Mouse (Mus musculus): ENCODE data around the gene C2cd5.

DNA sequence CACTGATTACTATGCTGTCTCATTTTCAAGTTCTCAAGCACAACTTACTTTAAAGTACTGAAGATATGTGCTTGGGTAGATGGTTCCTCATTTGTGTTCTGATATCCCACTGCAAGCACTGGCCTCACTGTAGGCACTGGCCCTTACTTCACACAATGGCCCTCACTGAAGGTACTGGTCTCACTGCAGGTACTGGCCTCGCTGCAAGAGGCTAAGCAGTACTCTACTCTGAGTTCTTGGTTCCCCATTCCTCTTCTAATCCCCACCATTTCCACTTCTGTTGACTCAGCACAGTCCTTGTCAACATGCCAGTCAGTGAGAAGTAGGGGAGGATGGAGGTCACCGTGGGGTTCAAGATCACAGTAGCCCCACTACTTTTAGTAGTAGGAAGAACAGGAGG is 39.5 kb upstream of the C2cd5 start:
- TF ChIP-seq CTCF (IDR thresholded peaks at IDR 0.05; ENCODE audit: low read depth, low read length) (no peak), POLR2A (IDR thresholded peaks at IDR 0.05; ENCODE audit: insufficient read depth, low read length) (no peak)

Measured in ES-Bruce4 (cell line).